Mouse (Mus musculus): ENCODE results near the gene Rrn3.
A peak's percentile ranks its signal among the peaks of the same experiment; 100 is the strongest.
"Not testable (repeated sequence)": the region's sequence is repeated elsewhere in the genome, so short reads cannot be mapped to it uniquely, and the experiment has no call there.

The Rrn3 gene

DNA sequence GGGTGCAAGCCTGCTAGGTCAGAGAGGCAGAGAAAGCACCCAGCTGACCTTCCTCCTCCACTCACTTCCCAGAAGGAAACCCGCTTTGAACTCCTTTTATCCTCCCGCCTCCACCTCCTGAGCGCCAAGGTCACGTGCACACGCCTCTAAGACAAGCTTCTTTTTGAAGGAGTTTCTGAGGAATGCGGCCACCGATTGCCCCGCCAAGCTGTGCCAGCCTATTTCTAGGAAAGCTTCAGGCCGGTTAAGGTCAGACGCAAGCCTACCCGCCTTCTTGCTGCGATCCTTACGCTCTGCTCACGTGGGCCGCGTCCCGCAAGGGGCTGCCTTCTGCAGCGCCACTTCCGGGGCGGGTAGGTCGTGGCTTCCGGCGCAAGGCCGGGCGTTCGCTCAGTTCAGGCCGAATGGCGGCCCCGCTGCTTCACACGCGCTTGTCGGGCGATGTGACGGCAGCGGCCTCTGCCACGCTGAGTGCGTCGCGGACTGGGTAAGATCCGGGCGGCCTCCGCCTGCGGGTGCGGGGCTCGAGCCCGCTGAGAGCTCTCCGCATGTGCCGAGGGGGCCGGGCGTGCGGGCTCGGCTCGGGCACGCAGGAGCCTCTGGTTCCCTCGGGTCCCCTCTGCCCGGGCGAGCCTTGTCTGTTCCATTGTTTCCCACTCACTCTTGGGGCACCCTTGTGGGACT lies at the start of gene Rrn3:
Gene Rrn3 (plus strand): TSS at position 356 of the 684 bp plus-strand sequence.
- DNase-seq (ENCODE audit: low spot score in 2 of 2): peak; percentile 94 to 95

DNA sequence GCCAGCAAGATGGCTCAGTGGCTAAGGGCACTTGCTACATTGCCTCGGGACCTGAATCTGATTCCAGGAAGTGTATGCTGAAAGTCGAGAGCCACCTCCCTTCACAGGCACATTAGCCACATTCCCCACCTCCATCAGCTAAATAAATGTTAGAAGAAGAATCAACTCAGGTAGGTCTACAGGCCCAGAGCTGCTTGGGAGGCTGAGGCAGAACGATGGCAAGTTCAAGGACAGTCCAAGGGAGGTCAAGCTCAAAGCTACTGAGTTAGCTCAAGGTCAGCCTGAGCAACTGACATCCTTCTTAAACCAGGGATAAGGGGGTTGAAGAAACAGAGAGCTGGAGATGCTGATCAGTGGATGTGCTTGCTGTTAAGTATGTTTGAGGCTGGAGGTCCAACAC lies 47.7 kb upstream of the Rrn3 start:
- DNase-seq (ENCODE audit: low spot score in 2 of 2): no peak

DNA sequence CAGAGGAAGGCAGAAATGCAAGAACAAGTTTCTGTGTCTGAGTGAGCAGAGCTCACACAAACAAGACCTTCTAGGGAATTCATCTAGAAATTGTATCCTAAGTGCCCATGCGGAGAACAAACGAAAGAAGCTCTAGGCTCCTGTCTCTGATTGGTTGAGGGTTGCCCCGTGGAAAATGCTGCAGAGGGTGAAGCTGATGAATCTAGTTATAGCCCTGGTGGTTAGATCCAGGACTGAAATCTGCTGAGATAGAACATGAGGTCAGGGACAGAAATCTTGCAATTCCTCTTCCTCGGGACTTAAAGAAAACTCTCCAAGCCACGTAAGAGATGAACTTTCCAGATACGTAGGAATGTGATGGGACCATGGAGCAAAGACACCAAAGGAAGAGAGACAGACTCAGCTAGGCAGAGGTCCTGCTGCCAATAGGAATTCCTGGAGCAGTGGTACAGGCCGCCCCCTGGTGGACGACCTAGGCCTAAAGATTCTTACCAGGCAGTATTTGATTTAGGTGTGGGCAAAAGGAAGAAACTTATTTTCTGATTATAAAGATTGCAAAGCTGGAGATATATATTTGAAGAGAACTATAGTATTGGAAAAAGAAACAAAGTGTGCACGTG lies 46.9 kb upstream of the Rrn3 start:
- DNase-seq (ENCODE audit: low spot score in 2 of 2): peak; percentile 70 to 85

DNA sequence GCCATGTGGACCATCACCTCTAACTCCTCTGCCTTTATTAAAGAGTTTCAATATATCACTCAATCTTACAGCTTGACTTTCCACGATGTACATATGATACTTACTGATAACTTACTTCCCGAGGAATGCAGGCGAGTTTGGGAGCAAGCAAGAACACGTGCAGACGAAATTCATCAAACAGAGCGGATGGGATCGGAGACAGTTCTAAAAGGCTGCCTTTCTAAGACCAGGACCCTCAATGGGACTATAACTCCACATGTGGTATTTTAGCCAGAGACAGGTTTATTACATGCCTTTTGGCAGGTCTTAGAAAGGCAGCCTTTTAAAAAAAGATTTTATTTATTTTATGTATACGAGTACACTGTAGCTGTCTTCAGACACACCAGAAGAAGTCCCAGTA lies 44.5 kb upstream of the Rrn3 start:
- DNase-seq (ENCODE audit: low spot score in 2 of 2): no peak

DNA sequence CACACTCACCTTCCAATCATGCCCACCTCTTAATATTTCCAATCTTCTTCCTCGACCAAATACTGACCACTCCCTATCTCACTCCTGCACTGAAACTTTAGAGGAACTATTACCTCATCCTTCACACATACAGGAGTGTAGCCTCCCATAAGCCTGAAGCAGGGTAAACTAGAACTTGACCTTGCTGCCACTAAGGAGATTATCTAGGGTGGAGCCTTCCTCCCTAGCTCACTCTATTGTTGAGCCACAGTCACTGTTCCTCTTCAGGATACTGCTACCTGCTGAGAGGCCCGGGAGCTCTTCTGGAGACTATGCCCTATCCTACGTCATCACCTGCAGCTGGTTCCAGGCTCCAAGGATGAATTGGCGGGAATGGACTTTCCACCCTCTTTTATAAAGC lies 41.5 kb upstream of the Rrn3 start:
- not testable (repeated sequence) for DNase-seq (ENCODE audit: low spot score in 2 of 2)

DNA sequence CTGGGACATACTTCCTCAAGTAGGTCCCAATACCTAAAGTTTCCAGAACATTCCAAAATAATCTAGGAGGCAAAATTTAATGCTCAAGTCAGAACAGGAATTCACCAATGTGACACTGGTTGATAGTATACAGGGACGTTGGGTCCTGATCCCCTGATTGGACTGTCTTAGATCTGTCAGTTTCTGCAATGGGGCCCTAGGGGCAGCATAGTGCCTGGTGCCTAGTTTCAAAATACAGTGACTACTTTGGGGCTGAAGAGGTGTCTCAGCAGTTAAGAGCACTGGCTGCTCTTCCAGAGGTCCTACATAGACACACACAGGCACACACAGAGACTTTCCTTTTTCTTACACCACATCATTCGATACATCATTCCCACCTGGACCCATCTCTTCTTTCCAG lies 39.7 kb upstream of the Rrn3 start:
- no peak for DNase-seq (ENCODE audit: low spot score in 2 of 2)

DNA sequence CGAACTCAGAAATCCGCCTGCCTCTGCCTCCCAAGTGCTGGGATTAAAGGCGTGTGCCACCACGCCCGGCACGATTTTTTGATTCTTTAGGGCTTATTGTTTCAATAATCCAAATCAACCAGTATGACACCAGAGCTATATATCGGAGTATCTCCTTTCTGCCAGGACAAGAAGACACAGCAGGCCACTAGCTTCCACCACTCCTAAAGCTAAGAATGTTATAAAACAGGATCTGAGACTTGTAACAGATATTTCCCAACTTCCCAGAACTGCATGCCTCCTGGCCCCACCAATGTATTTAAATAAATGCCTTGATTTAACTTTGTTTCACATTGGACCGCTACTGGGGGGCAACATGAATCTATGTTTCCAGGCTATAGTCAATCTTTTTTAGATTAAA lies 32.8 kb upstream of the Rrn3 start:
- no peak for DNase-seq (ENCODE audit: low spot score in 2 of 2)

DNA sequence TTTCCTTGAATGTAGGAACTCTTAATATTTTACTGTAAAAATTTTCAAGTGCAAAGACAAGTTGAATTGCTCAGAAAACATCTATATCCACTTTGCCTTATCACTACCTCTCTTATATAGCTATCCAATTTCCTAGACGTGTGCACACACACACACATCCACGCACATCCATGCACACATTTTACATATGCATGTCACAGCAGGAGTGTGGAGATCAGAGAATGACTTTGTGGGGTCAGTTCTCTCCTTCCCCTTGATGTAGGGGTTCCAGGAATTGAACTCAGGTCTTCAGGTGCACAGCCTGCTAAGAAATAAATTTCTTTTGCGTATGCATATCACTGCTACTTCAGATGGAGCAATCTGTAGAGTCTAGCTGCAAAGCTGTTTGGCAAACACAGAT lies 32.4 kb upstream of the Rrn3 start:
- no peak for DNase-seq (ENCODE audit: low spot score in 2 of 2)

DNA sequence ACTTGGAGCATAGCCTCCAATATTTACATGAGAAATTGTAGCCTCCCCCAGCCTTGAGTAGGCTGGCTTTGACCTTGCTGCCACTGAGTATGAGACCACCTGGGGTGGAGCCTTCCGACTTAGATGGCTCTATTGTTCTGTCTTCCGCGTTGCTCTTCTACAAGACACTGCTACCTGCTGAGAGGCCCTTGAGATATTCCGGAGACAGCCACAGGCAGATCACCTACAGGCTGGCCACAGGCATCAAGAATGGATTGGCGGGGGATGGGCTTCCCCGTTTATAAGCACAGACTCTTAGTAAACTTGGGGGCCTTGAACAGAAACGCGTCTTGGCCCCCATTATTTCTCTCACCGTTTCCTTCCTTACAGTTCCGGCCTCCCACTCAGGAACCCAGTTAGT lies 31.7 kb upstream of the Rrn3 start:
- DNase-seq (ENCODE audit: low spot score in 2 of 2): not testable (repeated sequence)

DNA sequence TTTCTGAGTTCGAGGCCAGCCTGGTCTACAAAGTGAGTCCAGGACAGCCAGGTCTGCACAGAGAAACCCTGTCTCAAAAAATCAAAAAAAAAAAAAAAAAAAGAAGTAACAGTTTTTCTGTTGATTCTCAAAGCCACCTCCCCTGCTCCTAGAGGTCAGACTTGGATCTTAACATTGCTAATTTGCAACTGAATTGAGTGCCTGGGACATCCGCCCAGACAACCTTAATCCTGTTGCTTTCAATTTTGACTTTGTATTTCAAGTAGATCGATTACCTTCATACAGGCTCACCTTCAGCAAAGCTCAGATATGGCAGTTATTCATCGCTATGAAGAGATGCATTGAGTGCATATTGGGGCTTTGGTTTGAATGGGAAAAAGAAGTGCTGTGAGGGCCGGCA lies 31.2 kb upstream of the Rrn3 start:
- no peak for DNase-seq (ENCODE audit: low spot score in 2 of 2)

DNA sequence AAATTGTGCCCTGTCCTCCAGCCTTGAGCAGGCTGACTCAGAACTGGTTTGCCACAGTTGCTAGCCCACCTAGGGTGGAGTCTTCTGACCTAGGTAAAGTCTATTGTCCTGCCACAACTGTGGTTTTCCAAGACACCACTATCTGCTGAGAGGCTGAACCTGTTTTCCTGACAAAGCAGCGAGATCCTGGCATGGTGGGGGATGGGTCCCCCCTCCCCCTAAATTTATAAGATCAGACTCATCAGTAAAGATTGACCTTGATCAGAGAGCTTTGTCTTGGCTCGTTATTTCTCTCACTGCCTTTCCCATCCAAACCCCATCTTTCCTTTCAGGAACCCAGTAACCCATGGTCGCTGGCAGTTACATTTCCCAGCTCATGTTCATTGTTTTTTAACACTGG lies 30.5 kb upstream of the Rrn3 start:
- no peak for DNase-seq (ENCODE audit: low spot score in 2 of 2)

DNA sequence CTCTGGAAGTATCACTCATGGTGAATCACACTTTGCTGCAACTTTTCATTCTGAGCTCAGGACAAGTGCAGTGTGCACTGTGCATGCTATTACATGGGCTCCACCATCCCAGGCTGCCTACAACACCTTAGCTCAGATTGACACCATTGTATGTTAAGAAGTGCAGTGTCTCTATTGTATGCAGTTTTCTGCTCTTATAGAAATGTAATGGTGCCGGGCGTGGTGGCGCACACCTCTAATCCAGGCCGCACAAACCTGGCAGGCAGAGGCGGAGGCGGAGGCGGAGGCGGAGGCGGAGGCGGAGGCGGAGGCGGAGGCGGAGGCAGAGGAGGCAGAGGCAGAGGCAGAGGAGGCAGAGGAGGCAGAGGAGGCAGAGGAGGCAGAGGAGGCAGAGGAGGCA lies 29.9 kb upstream of the Rrn3 start:
- DNase-seq (ENCODE audit: low spot score in 2 of 2): no peak

DNA sequence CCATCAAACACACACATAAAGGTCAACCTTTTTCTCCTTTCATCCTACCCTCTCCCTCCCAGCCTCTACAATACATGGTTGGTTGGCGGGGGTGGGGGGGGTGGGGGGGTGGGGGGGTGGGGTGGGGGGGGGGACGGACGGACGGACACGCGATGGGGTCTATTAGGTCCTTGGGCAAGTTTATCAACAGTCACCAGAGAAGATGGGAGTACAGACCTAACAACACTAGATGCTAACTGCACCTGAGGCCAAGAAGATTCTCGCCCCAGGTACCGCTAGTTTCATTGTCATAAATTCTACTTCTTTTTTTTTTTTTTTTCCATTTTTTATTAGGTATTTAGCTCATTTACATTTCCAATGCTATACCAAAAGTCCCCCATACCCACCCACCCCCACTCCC lies 26.5 kb upstream of the Rrn3 start:
- DNase-seq (ENCODE audit: low spot score in 2 of 2): no peak

DNA sequence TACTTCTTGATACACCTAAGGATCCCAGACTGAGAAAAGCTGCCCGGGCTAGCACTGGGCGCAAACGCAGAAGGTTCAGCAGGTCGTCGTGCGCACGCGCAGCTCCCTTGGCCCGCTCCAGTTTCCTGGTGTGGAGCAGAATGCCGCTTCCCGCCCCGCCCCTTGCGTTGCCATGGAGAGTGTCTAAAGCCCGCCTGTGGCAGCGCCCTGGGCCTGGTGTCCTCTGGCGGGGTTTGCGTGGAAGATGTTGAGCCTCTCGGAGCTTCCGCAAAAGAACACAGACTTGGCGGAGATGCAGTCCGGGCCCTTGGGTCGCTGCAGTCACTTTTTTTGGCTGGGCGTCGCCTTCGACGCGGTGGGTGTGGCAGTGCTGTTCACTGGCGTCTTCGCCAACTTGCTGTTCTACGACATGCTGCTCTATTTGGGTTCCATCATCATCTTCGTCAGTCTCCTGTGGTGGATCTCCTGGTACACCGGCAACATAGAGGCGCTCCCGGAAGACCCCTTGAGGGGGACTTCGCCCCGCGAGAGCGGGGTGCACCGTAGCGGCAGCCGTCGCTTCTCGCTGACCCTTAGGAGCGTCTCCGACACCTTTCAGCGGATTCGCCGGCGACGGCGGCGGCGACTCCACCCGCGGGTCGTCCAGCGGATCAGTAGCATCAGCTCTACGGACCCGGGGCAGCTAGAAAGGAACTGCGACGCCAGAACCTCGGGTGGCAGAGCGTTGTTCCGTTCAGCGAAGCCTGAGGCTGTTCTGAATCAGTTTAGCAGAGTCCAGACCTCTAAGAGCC lies 25.9 kb upstream of the Rrn3 start:
- DNase-seq (ENCODE audit: low spot score in 2 of 2): peak; percentile 96 to 97

DNA sequence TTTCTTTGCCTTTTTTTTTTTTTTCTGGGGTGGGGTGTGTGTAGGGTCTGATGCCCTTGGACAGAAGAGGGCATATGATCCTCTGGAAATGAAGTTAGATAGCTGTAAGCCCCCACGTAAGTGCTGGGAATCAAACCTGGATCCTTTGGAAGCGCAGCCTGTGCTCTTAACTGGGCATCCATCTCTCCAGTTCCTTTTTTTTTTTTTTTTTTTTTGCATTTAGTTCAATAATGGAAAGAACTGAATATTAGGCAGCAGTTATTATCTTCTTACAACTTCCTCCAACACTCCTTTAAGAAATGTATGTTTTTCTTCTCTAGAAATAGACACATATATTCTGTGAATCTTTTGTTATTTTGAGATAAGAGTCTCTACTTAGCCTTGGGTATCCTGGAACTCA lies 22.7 kb upstream of the Rrn3 start:
- DNase-seq (ENCODE audit: low spot score in 2 of 2): no peak

DNA sequence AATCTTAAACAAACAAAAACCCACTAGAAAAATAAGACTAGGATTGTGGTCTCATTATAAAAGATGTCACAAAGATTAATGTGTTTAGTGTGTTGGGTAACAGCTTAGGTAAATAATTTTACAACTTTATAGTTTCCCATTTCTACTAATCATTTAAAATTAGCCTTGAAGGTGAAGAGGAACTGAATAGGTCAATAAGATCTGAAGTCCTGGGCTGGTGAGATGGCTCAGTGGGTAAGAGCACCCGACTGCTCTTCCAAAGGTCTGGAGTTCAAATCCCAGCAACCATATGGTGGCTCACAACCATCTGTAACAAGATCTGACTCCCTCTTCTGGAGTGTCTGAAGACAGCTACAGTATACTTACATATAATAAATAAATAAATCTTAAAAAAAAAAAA lies 17.7 kb upstream of the Rrn3 start:
- DNase-seq (ENCODE audit: low spot score in 2 of 2): not testable (repeated sequence)

DNA sequence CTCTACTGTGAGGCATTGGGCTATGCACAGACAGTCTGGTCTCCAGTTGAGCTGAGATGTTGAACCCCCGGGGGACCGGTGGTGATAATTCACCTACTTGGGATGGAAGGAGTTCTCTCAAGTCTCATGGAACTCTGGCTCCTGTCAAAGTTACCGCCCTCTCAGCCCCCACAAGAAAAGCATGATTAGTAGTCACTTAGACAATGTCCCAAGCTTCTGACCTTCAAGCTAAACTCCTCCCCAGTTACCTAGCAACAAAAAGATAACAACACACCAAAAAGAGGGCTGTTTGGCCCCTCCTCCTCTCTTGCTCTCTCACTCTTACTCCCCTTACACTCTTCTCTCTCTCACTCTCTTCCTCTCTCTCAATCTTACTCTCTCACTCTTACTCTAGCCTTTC lies 16.0 kb upstream of the Rrn3 start:
- DNase-seq (ENCODE audit: low spot score in 2 of 2): no peak

DNA sequence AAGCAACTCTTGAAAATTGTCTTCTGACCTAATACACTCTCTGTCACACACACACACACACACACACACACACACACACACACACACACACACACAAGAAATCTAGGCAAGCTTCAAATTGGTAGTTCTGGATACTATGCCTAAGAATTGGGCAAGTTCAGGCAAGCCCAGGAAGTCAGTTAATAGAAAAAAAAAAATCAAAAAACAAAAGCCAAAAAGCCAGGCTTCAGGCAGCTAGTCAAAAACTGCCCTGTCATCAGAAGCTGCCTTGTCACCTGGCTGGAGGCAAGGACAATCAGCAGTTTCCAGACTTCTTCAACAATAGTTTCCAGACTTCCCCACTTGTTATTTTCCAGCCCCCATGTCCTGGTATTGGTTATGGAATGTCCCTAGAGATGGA lies 14.1 kb upstream of the Rrn3 start:
- DNase-seq (ENCODE audit: low spot score in 2 of 2): no peak

DNA sequence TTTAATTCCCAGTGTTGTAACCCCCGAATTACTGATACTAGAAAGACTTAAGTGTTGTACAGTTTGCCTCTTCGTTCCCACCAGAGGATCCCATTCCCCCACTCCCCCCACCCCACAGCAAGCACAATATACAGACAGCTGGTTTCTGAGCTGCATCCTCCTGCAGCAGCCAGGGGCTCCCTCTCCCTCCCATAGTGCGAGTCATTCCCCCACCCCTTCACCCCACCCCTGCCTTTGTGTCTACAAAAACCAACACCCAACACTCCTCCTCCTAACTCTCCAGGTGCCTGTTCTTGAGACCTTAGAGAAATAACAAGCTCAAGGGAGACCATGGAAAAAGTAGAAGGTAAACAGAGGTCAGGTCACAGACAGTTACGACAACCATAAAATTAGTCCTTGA lies 8.9 kb upstream of the Rrn3 start:
- not testable (repeated sequence) for DNase-seq (ENCODE audit: low spot score in 2 of 2)

DNA sequence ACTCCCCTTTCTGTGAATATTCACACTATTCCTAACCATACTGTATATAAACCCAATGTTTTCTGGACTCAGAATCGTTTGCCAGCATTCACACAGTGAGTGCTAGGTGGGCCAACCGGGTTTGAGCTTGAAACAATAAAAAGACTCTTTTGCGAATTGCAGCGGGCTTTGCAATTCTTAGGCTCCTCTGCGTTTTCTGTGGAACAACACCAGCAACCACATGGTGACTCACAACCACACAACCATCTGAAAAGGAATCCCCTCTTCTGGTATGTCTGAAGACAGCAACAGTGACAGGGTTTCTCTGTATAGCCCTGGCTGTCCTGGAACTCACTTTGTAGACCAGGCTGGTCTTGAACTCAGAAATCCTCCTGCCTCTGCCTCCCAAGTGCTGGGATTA lies 8.5 kb upstream of the Rrn3 start:
- not testable (repeated sequence) for DNase-seq (ENCODE audit: low spot score in 2 of 2)

DNA sequence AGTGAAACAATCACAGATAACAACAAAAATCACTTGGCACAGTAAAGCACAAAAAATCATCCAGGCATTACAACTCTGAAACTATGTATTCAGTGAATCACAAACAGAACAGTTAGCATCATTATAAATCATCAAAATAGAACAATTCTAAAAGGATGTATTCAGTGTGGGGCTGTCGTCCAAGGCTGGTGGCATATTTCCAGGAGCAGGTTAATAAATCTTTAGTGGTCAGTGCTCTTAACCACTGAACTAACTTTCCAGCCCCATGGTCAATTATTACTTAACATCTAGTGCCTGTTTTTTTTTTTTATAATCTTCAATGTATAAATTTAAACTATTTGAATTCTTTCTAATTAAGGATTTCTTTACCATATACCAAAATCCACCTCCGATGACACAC lies 6.5 kb upstream of the Rrn3 start:
- DNase-seq (ENCODE audit: low spot score in 2 of 2): not testable (repeated sequence)

DNA sequence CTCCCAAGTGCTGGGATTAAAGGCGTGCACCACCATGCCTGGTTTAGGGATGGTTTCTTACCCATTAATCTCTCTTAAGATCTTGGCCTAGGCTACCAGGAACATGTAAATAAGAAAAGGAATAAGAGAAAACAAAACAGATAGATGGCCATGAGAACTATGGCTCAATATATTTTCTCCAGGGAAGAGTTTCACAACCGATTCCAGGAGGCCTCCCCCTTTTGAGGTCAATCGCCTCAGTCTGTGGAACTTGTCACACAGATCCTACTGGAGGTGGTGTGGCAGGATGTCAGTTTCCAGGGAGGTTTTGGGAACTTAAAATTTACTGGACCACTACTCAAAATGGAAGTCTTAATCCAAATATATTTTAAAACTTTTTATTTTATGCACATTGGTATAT lies 5.9 kb upstream of the Rrn3 start:
- not testable (repeated sequence) for DNase-seq (ENCODE audit: low spot score in 2 of 2)

DNA sequence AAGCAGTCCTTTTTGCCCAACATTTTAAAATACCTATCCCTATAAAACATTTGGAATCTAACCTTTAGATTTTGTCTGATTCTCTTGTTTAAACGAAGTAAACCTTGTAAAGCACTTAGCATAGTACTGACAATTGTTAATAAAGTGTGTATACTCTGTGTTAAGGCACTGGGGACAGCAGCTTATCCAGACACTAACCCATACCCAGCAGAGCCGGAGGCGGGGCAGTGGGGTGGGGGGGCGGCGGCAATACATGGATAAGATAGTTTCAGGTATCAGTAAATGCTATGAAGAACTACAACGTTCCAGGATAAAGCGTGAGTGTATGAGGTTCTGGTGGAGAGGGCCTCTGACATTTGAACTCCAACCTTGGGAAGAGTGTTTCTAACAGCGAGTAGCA lies 708 bp downstream of the Rrn3 start:
- DNase-seq (ENCODE audit: low spot score in 2 of 2): no peak
